In genomic region chr13:20501923-20502322, GRCm38 (mm10) we compare ENCODE assay signal across 16 mouse cellular contexts.
"Had no signal": no experiment of that assay in that cellular context is flagged by ENCODE, and none has a peak within 500 bp of the region (broad histone marks: within the 10 kb centered on the region; RNA-seq: fewer than 3 reads in every experiment).

No protein-coding gene starts in this region.

- H3K9ac ChIP-seq: lung, embryonic 14.5 days; midbrain, embryonic 13.5 days; midbrain, embryonic 15.5 days; neural tube, embryonic 13.5 days; neural tube, embryonic 15.5 days; stomach, embryonic 15.5 days had no signal

- H3K27me3 ChIP-seq: midbrain, embryonic 13.5 days; midbrain, embryonic 15.5 days; neural tube, embryonic 13.5 days; neural tube, embryonic 15.5 days; stomach, embryonic 15.5 days had no signal

- H3K36me3 ChIP-seq: midbrain, embryonic 10.5 days; midbrain, embryonic 13.5 days; midbrain, embryonic 15.5 days; neural tube, embryonic 13.5 days; neural tube, embryonic 15.5 days; stomach, embryonic 15.5 days had no signal

- H3K4me2 ChIP-seq: lung, embryonic 14.5 days; midbrain, embryonic 13.5 days; midbrain, embryonic 15.5 days; neural tube, embryonic 13.5 days; neural tube, embryonic 15.5 days; stomach, embryonic 15.5 days had no signal

- ATAC-seq: midbrain, embryonic 13.5 days; midbrain, embryonic 15.5 days had no signal

- DNase-seq: lung, adult 18-20 months; lung, embryonic 14.5 days; lung, postnatal 10 days; lung, postnatal 4 days; right cerebral cortex, postnatal 14 days; thymus, adult 2 months; thymus, postnatal 25 days; thymus, postnatal 4 days had no signal

- H3K27ac ChIP-seq: midbrain, embryonic 10.5 days; midbrain, embryonic 13.5 days; midbrain, embryonic 15.5 days; neural tube, embryonic 13.5 days; neural tube, embryonic 15.5 days; stomach, embryonic 15.5 days; stomach, postnatal 0 days had no signal

- H3K9me3 ChIP-seq: midbrain, embryonic 10.5 days; midbrain, embryonic 13.5 days; midbrain, embryonic 15.5 days; neural tube, embryonic 13.5 days; neural tube, embryonic 15.5 days; stomach, embryonic 15.5 days had no signal

- H3K4me3 ChIP-seq: midbrain, embryonic 10.5 days; midbrain, embryonic 13.5 days; midbrain, embryonic 15.5 days; myocyte; neural tube, embryonic 13.5 days; neural tube, embryonic 15.5 days; stomach, embryonic 15.5 days had no signal

- H3K4me1 ChIP-seq: neural tube, embryonic 15.5 days; stomach, embryonic 15.5 days had no signal
